Mouse (Mus musculus): ENCODE measurements at regions not wholly inside any gene's neighbourhood (a gene's known extent, or its start where the extent isn't known, plus 50 kb on each side); places are given as distances from the start of the nearest gene placed in this dataset.

- DNase-seq: no peak
These were observed 194.7 kb upstream of the Map3k1 start for GRCm38 (mm10) chr13:112003445-112003844.

- no peak for DNase-seq
These were observed 195.3 kb upstream of the Map3k1 start for GRCm38 (mm10) chr13:112004126-112004525.

GRCm38 (mm10) chr13:112005421-112005820 is 196.6 kb upstream of the Map3k1 start:
- DNase-seq: no peak

- DNase-seq: no peak
These were observed 200.0 kb upstream of the Map3k1 start for GRCm38 (mm10) chr13:112008806-112009205.

- no peak for DNase-seq
These were observed 200.5 kb upstream of the Map3k1 start for GRCm38 (mm10) chr13:112009288-112009687.

- no peak for DNase-seq
These were observed 201.7 kb upstream of the Map3k1 start for GRCm38 (mm10) chr13:112010464-112010863.

- no peak for DNase-seq
These were observed 203.8 kb upstream of the Map3k1 start for GRCm38 (mm10) chr13:112012640-112013039.

GRCm38 (mm10) chr13:112015083-112015482 is 206.3 kb upstream of the Map3k1 start:
- no peak for DNase-seq

GRCm38 (mm10) chr13:112016280-112016679 is 207.5 kb upstream of the Map3k1 start:
- no peak for DNase-seq

GRCm38 (mm10) chr13:112018497-112019281 is 209.9 kb upstream of the Map3k1 start:
- no peak for DNase-seq

- no peak for DNase-seq
These were observed 210.8 kb upstream of the Map3k1 start for GRCm38 (mm10) chr13:112019575-112019974.

GRCm38 (mm10) chr13:112023171-112023570 is 214.4 kb upstream of the Map3k1 start:
- DNase-seq: no peak

GRCm38 (mm10) chr13:112024667-112025585 is 216.1 kb upstream of the Map3k1 start:
- no peak for DNase-seq

- DNase-seq: no peak
These were observed 216.8 kb upstream of the Map3k1 start for GRCm38 (mm10) chr13:112025586-112025950.

- no peak for DNase-seq
These were observed 218.9 kb upstream of the Map3k1 start for GRCm38 (mm10) chr13:112027736-112028135.

- no peak for DNase-seq
These were observed 222.3 kb upstream of the Map3k1 start for GRCm38 (mm10) chr13:112031061-112031460.

GRCm38 (mm10) chr13:112031631-112032320 is 223.0 kb upstream of the Map3k1 start:
- DNase-seq: no peak

- no peak for DNase-seq
These were observed 229.1 kb upstream of the Map3k1 start for GRCm38 (mm10) chr13:112037731-112038380.

GRCm38 (mm10) chr13:112038556-112039304 is 229.9 kb upstream of the Map3k1 start:
- DNase-seq: no peak

- no peak for DNase-seq
These were observed 230.8 kb upstream of the Map3k1 start for GRCm38 (mm10) chr13:112039422-112040145.

All from spleen, adult 18-20 months (tissue).